Comparison of ENCODE assay signal across 12 mouse cellular contexts in the genomic region with DNA sequence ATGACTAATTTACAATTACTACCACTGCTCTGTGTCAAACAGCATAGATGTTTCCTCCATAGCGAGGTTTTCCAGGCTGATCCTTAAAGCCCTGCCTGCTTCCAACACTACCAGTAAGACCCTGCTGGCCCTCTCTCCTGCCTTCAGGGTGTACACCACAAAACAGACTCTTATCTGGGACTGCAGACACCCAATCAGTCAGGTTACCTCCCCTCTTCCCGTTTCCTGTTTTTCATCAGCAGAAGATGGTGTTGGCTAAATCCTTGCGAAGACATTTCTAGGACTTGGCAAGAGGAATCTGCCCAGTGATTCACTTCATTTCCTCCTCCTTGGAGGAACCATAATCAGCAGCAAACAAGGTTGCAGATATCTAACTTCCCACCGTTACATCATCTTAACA.
DNase-seq lines count a peak whose midpoint lies in the region; ATAC-seq lines count a peak whose summit lies in the region.
"Had no signal": no experiment of that assay in that cellular context is flagged by ENCODE, and none has a peak within 500 bp of the region (broad histone marks: within the 10 kb centered on the region; RNA-seq: fewer than 3 reads in every experiment).

No protein-coding gene starts in this region.

- H3K27ac ChIP-seq in heart, embryonic 11.5 days (ENCODE audit: low read depth, low read length): peak overlapping the region; percentile 29; the same call in 1 of the 2 replicates
- no peak overlapping the region for H3K27ac ChIP-seq in neural tube, embryonic 15.5 days (replicated peaks)
- H3K27ac ChIP-seq: hindbrain, embryonic 14.5 days; limb, embryonic 13.5 days had no signal

- H3K4me3 ChIP-seq in heart, embryonic 11.5 days (ENCODE audit: low read depth, low read length): no peak overlapping the region
- no peak overlapping the region for H3K4me3 ChIP-seq in neural tube, embryonic 15.5 days (replicated peaks)
- H3K4me3 ChIP-seq: limb, embryonic 13.5 days had no signal

- WGBS in heart, embryonic 11.5 days (ENCODE audit: insufficient replicate concordance): 35% methylated on average over 4 of the region's 4 CpGs
- 83% methylated on average over 4 of the region's 4 CpGs for WGBS in neural tube, embryonic 15.5 days

- no peaks in the 10 kb centered on the region for H3K27me3 ChIP-seq in heart, embryonic 11.5 days (ENCODE audit: control insufficient read depth, insufficient read depth, low read length)
- H3K27me3 ChIP-seq in neural tube, embryonic 15.5 days (replicated peaks): no peaks in the 10 kb centered on the region
- H3K27me3 ChIP-seq: limb, embryonic 13.5 days had no signal

- H3K4me1 ChIP-seq in heart, embryonic 11.5 days (ENCODE audit: control insufficient read depth, insufficient read depth, low read length): peaks cover 10% of the 10 kb centered on the region; the same call in 1 of the 2 replicates
- 0 out of 2 replicates have a peak, but pooled peaks cover 2% of the 10 kb centered on the region for H3K4me1 ChIP-seq in neural tube, embryonic 15.5 days

- ATAC-seq in heart, embryonic 11.5 days (replicated peaks; ENCODE audit: insufficient number of reproducible peaks, low FRiP score, low TSS enrichment): peak; percentile 83
- no peak for ATAC-seq in neural tube, embryonic 15.5 days (ENCODE audit: low FRiP score)

- intact Hi-C loops in left cerebral cortex, postnatal 25 days (cut with DNase I): no loop called here

- no peaks in the 10 kb centered on the region for H3K36me3 ChIP-seq in heart, embryonic 11.5 days (ENCODE audit: control insufficient read depth, insufficient read depth, low read length)
- no peaks in the 10 kb centered on the region for H3K36me3 ChIP-seq in neural tube, embryonic 15.5 days
- H3K36me3 ChIP-seq: limb, embryonic 13.5 days had no signal

- peak; percentile 9 for DNase-seq in adrenal gland, adult 2 months
- no peak for DNase-seq in adrenal gland, postnatal 10 days
- peak; percentile 16 to 44 for DNase-seq in kidney, postnatal 36 days
- DNase-seq in lung, postnatal 4 days: peak; percentile 16 to 31
- no peak for DNase-seq in left cerebral cortex, postnatal 25 days (ENCODE audit: low spot score in 2 of 2)
- DNase-seq in thymus, postnatal 36 days: no peak
- DNase-seq: cerebellum, adult 2 months; thymus, postnatal 4 days had no signal

- H3K4me2 ChIP-seq in heart, embryonic 11.5 days: no peak overlapping the region; the same call in 1 of the 2 replicates
- H3K4me2 ChIP-seq in neural tube, embryonic 15.5 days: no peak overlapping the region
- H3K4me2 ChIP-seq: hindbrain, embryonic 14.5 days; limb, embryonic 13.5 days had no signal

- H3K9ac ChIP-seq in heart, embryonic 11.5 days (ENCODE audit: low read depth, low read length): no peak overlapping the region
- no peak overlapping the region for H3K9ac ChIP-seq in neural tube, embryonic 15.5 days (replicated peaks)
- H3K9ac ChIP-seq: hindbrain, embryonic 14.5 days; limb, embryonic 13.5 days had no signal

- H3K9me3 ChIP-seq in heart, embryonic 11.5 days (replicated peaks; ENCODE audit: control insufficient read depth, low read length): no peaks in the 10 kb centered on the region
- no peaks in the 10 kb centered on the region for H3K9me3 ChIP-seq in neural tube, embryonic 15.5 days (replicated peaks)
- H3K9me3 ChIP-seq: limb, embryonic 13.5 days had no signal

Comparison
In these comparisons a context has a peak if more than half of its experiments do, and no peak if none do; other contexts are left out.
1. DNase-seq: peak in adrenal gland, adult 2 months (single experiment), kidney, postnatal 36 days (2 of 2) and lung, postnatal 4 days (2 of 2); none in adrenal gland, postnatal 10 days (single experiment), left cerebral cortex, postnatal 25 days (0 of 2) and thymus, postnatal 36 days (0 of 2).